Mouse (Mus musculus) limb, embryonic 14.5 days (tissue): Measurements from ENCODE around the gene Snrnp200. TPM values are rescaled to one million over a fixed set of nuclear protein-coding genes. Genes with fewer than 3 reads are reported as not detected.

Source experiments
- ATAC-seq: fragments of 200-750 bp; cut with Nextera tagmentation; 2 replicates; pipeline ENCODE4 v1.8.0; 2017; ENCODE audit warnings: low read depth, moderate number of reproducible peaks, moderate TSS enrichment; ENCODE audit not compliant: low FRiP score
- DNase-seq: peaks from one replicate; pipeline ENCODE4 v3.0.0-alpha.2; 2015; ENCODE audit warnings: low spot score
- H3K27ac ChIP-seq: fragments of 300-500 bp; sonication (generic); replicated peaks from 2 replicates; pipeline ENCODE4 v1.5.1; 2014; ENCODE audit warnings: low read depth, mild to moderate bottlenecking, low read length, moderate library complexity, mixed read lengths
- H3K27me3 ChIP-seq: fragments of 300-500 bp; sonication (generic); 2 replicates; pipeline ENCODE4 v1.6.1; 2014; ENCODE audit warnings: low read length, mixed read lengths; ENCODE audit not compliant: control insufficient read depth, insufficient read depth
- H3K36me3 ChIP-seq: fragments of 300-500 bp; sonication (generic); 2 replicates; pipeline ENCODE4 v1.6.1; 2014; ENCODE audit warnings: mild to moderate bottlenecking, low read length, moderate library complexity, mixed read lengths; ENCODE audit not compliant: control insufficient read depth, insufficient read depth
- H3K4me1 ChIP-seq: fragments of 300-500 bp; sonication (generic); 2 replicates; pipeline ENCODE4 v1.6.1; 2014; ENCODE audit warnings: antibody characterized with exemption, low read length, mixed read lengths; ENCODE audit not compliant: control insufficient read depth, insufficient read depth
- H3K4me2 ChIP-seq: fragments of 300-500 bp; sonication (generic); replicated peaks from 2 replicates; pipeline ENCODE4 v1.6.1; 2014; ENCODE audit warnings: low read depth, mild to moderate bottlenecking, low read length, moderate library complexity; ENCODE audit not compliant: severe bottlenecking
- H3K4me3 ChIP-seq: fragments of 300-500 bp; sonication (generic); replicated peaks from 2 replicates; pipeline ENCODE4 v1.5.1; 2014; ENCODE audit warnings: low read length
- H3K9ac ChIP-seq: fragments of 300-500 bp; sonication (generic); 2 replicates; pipeline ENCODE4 v1.6.1; 2014; ENCODE audit warnings: mild to moderate bottlenecking, low read depth, low read length, moderate library complexity; ENCODE audit not compliant: severe bottlenecking
- H3K9me3 ChIP-seq: fragments of 300-500 bp; sonication (generic); 2 replicates; pipeline ENCODE4 v1.6.1; 2016; ENCODE audit warnings: low read length; ENCODE audit not compliant: control insufficient read depth
- POLR2A ChIP-seq: fragments of 200-500 bp; IDR thresholded peaks from 2 replicates; pipeline ENCODE4 v1.8.0; 2012; ENCODE audit warnings: inconsistent platforms, mild to moderate bottlenecking, moderate library complexity, borderline replicate concordance; ENCODE audit not compliant: insufficient read depth, insufficient read length; ENCODE audit errors: extremely low read depth
- WGBS: fragments of 180-500 bp; shearing (Covaris S2); extraction: QIAGEN DNeasy Blood & Tissue Kit; methylation state at CpG from one replicate; pipeline ENCODE4 v1.1.7; 2014; 5-methylcytosine and 5-hydroxymethylcytosine counted together
- polyA plus RNA-seq, 2 experiments: library from polyadenylated mRNA; depleted of rRNA in 1 of 2; stranded (reverse) in 1 of 2; unstranded in 1 of 2; fragments of >200 nt; fragmentation: Nextera tagmentation in 1 of 2; extraction: Ambion mirVana in 1 of 2; gene quantifications; 2 replicates each; pipeline versions ENCODE4 v1.2.1 to v1.2.3; 2012 to 2014

Snrnp200 gene
- polyA plus RNA-seq, 2 experiments, result 69.4 to 75.7 TPM

GRCm38 (mm10) chr2:127275551-127276320 is 67.5 kb downstream of the Snrnp200 start:
- Histone ChIP-seq H3K4me2 (no peak overlapping the region), H3K27ac (no peak overlapping the region), H3K9ac (no peak overlapping the region), H3K9me3 (no peaks in the 10 kb centered on the region), H3K4me3 (no peak overlapping the region), H3K4me1 (peaks cover 4% of the 10 kb centered on the region; the same call in 1 of the 2 replicates), H3K36me3 (no peaks in the 10 kb centered on the region; the same call in 1 of the 2 replicates), H3K27me3 (no peaks in the 10 kb centered on the region)
- WGBS, result 77% methylated on average over 5 of the region's 5 CpGs
- no peak for TF ChIP-seq POLR2A
- no peak for DNase-seq
- no peak for ATAC-seq

DNA sequence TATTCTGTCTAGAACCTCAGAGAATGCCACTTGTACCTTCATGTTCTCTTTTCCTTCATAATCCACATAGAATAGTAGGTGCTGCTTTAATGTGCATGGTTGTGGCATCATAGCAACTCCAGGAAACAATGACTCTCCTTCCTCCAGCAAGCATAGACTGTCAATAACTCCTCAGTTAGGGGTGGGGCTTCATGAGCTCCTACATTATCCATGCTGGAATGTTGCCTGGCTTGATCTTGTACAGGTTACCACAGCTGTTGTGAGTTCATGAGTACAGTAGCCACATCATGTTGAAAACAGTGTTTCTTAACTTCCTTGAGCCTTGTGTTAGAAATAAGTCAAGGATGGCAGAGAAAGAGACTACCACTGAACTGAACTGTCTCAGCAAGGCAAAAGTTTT is 70.0 kb downstream of the Snrnp200 start:
- TF ChIP-seq POLR2A, result no peak
- no peaks in the 10 kb centered on the region for H3K27me3 ChIP-seq
- DNase-seq, result peak; percentile 40

More for the DNA sequence above, 70.0 kb downstream of the Snrnp200 start:
- Histone ChIP-seq H3K9ac (no peak overlapping the region), H3K9me3 (no peaks in the 10 kb centered on the region), H3K27ac (no peak overlapping the region), H3K36me3 (no peaks in the 10 kb centered on the region), H3K4me3 (no peak overlapping the region), H3K4me2 (no peak overlapping the region), H3K4me1 (no peaks in the 10 kb centered on the region)
- ATAC-seq, result no peak

Other genes starting within 250 kb of the Snrnp200 start
- gene Ap4e1, start 199.7 kb upstream of the Snrnp200 start, polyA plus RNA-seq (2012; rRNA removed), result 10.6 and 12.1 TPM in 2 replicates
- 8.9 and 9.5 TPM in 2 replicates for gene Ap4e1, start 199.7 kb upstream of the Snrnp200 start, polyA plus RNA-seq (2014; fragmentation: Nextera tagmentation; extraction: Ambion mirVana)
- 19.2 and 24.6 TPM in 2 replicates for gene Blvra, start 137.7 kb upstream of the Snrnp200 start, polyA plus RNA-seq (2012; rRNA removed)
- 51.4 and 51.6 TPM in 2 replicates for gene Blvra, start 137.7 kb upstream of the Snrnp200 start, polyA plus RNA-seq (2014; fragmentation: Nextera tagmentation; extraction: Ambion mirVana)
- 42.0 and 59.1 TPM in 2 replicates for gene Ncaph, start 74.4 kb upstream of the Snrnp200 start, polyA plus RNA-seq (2012; rRNA removed)
- gene Ncaph, start 74.4 kb upstream of the Snrnp200 start, polyA plus RNA-seq (2014; fragmentation: Nextera tagmentation; extraction: Ambion mirVana), result 65.0 and 69.0 TPM in 2 replicates
- gene Itpripl1, start 64.9 kb upstream of the Snrnp200 start, polyA plus RNA-seq (2012; rRNA removed), result 10.1 and 11.5 TPM in 2 replicates
- 20.9 and 22.4 TPM in 2 replicates for gene Itpripl1, start 64.9 kb upstream of the Snrnp200 start, polyA plus RNA-seq (2014; fragmentation: Nextera tagmentation; extraction: Ambion mirVana)
- 1.1 and 2.4 TPM in 2 replicates for gene 1810024B03Rik, start 106 bp upstream of the Snrnp200 start, polyA plus RNA-seq (2012; rRNA removed)
- gene 1810024B03Rik, start 106 bp upstream of the Snrnp200 start, polyA plus RNA-seq (2014; fragmentation: Nextera tagmentation; extraction: Ambion mirVana), result 1.6 and 1.7 TPM in 2 replicates
- 62.0 and 64.8 TPM in 2 replicates for gene Ciao1, start 39.4 kb downstream of the Snrnp200 start, polyA plus RNA-seq (2012; rRNA removed)
- 63.1 and 64.2 TPM in 2 replicates for gene Ciao1, start 39.4 kb downstream of the Snrnp200 start, polyA plus RNA-seq (2014; fragmentation: Nextera tagmentation; extraction: Ambion mirVana)
- 36.2 and 51.2 TPM in 2 replicates for gene Tmem127, start 39.5 kb downstream of the Snrnp200 start, polyA plus RNA-seq (2012; rRNA removed)
- 22.7 and 26.6 TPM in 2 replicates for gene Tmem127, start 39.5 kb downstream of the Snrnp200 start, polyA plus RNA-seq (2014; fragmentation: Nextera tagmentation; extraction: Ambion mirVana)
- gene Stard7, start 61.8 kb downstream of the Snrnp200 start, polyA plus RNA-seq (2012; rRNA removed), result 60.8 and 63.7 TPM in 2 replicates
- gene Stard7, start 61.8 kb downstream of the Snrnp200 start, polyA plus RNA-seq (2014; fragmentation: Nextera tagmentation; extraction: Ambion mirVana), result 79.0 and 80.8 TPM in 2 replicates
- gene Dusp2, start 127.8 kb downstream of the Snrnp200 start, polyA plus RNA-seq (2012; rRNA removed), result 5.7 and 7.8 TPM in 2 replicates
- gene Dusp2, start 127.8 kb downstream of the Snrnp200 start, polyA plus RNA-seq (2014; fragmentation: Nextera tagmentation; extraction: Ambion mirVana), result 7.4 and 7.6 TPM in 2 replicates
- 0.04 and 0.08 TPM in 2 replicates for gene Astl, start 130.3 kb downstream of the Snrnp200 start, polyA plus RNA-seq (2012; rRNA removed)
- 0.14 and 0.40 TPM in 2 replicates for gene Astl, start 130.3 kb downstream of the Snrnp200 start, polyA plus RNA-seq (2014; fragmentation: Nextera tagmentation; extraction: Ambion mirVana)
- gene Adra2b, start 154.8 kb downstream of the Snrnp200 start, polyA plus RNA-seq (2012; rRNA removed), result 0.21 and 0.33 TPM in 2 replicates
- 0.48 and 0.52 TPM in 2 replicates for gene Adra2b, start 154.8 kb downstream of the Snrnp200 start, polyA plus RNA-seq (2014; fragmentation: Nextera tagmentation; extraction: Ambion mirVana)
- gene Gpat2, start 216.8 kb downstream of the Snrnp200 start, polyA plus RNA-seq (2012; rRNA removed), result 0.31 and 0.37 TPM in 2 replicates
- 0.14 and 0.39 TPM in 2 replicates for gene Gpat2, start 216.8 kb downstream of the Snrnp200 start, polyA plus RNA-seq (2014; fragmentation: Nextera tagmentation; extraction: Ambion mirVana)
- 14.6 and 22.2 TPM in 2 replicates for gene Fahd2a, start 236.2 kb downstream of the Snrnp200 start, polyA plus RNA-seq (2012; rRNA removed)
- gene Fahd2a, start 236.2 kb downstream of the Snrnp200 start, polyA plus RNA-seq (2014; fragmentation: Nextera tagmentation; extraction: Ambion mirVana), result 20.8 and 24.9 TPM in 2 replicates